Mouse (Mus musculus) heart, embryonic 11.5 days (tissue): Measurements from ENCODE around the gene Cyp1a1. TPM values are rescaled to one million over a fixed set of nuclear protein-coding genes. Genes with fewer than 3 reads are reported as not detected.

ENCODE experiments used
- ATAC-seq: fragments of 200-750 bp; cut with Nextera tagmentation; replicated peaks from 2 replicates; pipeline ENCODE4 v1.8.0; 2017; ENCODE audit warnings: moderate library complexity; ENCODE audit not compliant: insufficient number of reproducible peaks, low FRiP score, low TSS enrichment
- H3K27ac ChIP-seq: fragments of 300-500 bp; sonication (generic); 2 replicates; pipeline ENCODE4 v1.5.1; 2014; ENCODE audit warnings: mild to moderate bottlenecking, low read depth, low read length
- H3K27me3 ChIP-seq: fragments of 300-500 bp; sonication (generic); 2 replicates; pipeline ENCODE4 v1.6.1; 2014; ENCODE audit warnings: mild to moderate bottlenecking, low read length, mixed read lengths; ENCODE audit not compliant: control insufficient read depth, insufficient read depth
- H3K36me3 ChIP-seq: fragments of 300-500 bp; sonication (generic); 2 replicates; pipeline ENCODE4 v1.6.1; 2014; ENCODE audit warnings: mild to moderate bottlenecking, low read length, moderate library complexity, mixed read lengths; ENCODE audit not compliant: control insufficient read depth, insufficient read depth
- H3K4me1 ChIP-seq: fragments of 300-500 bp; sonication (generic); 2 replicates; pipeline ENCODE4 v1.6.1; 2014; ENCODE audit warnings: low read length; ENCODE audit not compliant: control insufficient read depth, insufficient read depth
- H3K4me2 ChIP-seq: fragments of 300-500 bp; sonication (generic); 2 replicates; pipeline ENCODE4 v1.6.1; 2014; ENCODE audit warnings: mild to moderate bottlenecking, moderate library complexity
- H3K4me3 ChIP-seq: fragments of 300-500 bp; sonication (generic); 2 replicates; pipeline ENCODE4 v1.5.1; 2014; ENCODE audit warnings: low read depth, low read length
- H3K9ac ChIP-seq: fragments of 300-500 bp; sonication (generic); 2 replicates; pipeline ENCODE4 v1.6.1; 2014; ENCODE audit warnings: mild to moderate bottlenecking, low read depth, low read length, moderate library complexity
- H3K9me3 ChIP-seq: fragments of 300-500 bp; sonication (generic); replicated peaks from 2 replicates; pipeline ENCODE4 v1.6.1; 2016; ENCODE audit warnings: low read length; ENCODE audit not compliant: control insufficient read depth
- WGBS: fragments of 180-500 bp; shearing (Covaris S2); extraction: QIAGEN DNeasy Blood & Tissue Kit; methylation state at CpG from one replicate; pipeline ENCODE4 v1.1.7; 2014; ENCODE audit not compliant: insufficient replicate concordance; 5-methylcytosine and 5-hydroxymethylcytosine counted together
- polyA plus RNA-seq: library from polyadenylated mRNA; unstranded; fragments of >200 nt; fragmentation: Nextera tagmentation; extraction: Ambion mirVana; gene quantifications from 2 replicates; pipeline ENCODE4 v1.2.1, GENCODE M21; 2014

Gene Cyp1a1
- polyA plus RNA-seq, 1 experiment from 2014 or later = not detected

- Histone ChIP-seq H3K27me3 (no peaks in the 10 kb centered on the region), H3K4me2 (peak overlapping the region; percentile 94), H3K27ac (peak overlapping the region; percentile 97; the same call in 1 of the 2 replicates), H3K36me3 (peaks cover 3% of the 10 kb centered on the region; the same call in 1 of the 2 replicates), H3K9ac (peak overlapping the region; percentile 96), H3K4me1 (peaks cover 45% of the 10 kb centered on the region), H3K9me3 (no peaks in the 10 kb centered on the region), H3K4me3 (peak overlapping the region; percentile 99)
- WGBS = 2% methylated on average over 18 of the region's 18 CpGs
- 0 out of 2 replicates have a peak, but pooled peaks have one; percentile 0 for ATAC-seq
Measured at GRCm38 (mm10) chr9:57644442-57644943, 43.2 kb upstream of the Cyp1a1 start.

GRCm38 (mm10) chr9:57644944-57645893 is 42.5 kb upstream of the Cyp1a1 start:
- Histone ChIP-seq H3K9me3 (no peaks in the 10 kb centered on the region), H3K4me3 (peak overlapping the region; percentile 99), H3K27me3 (no peaks in the 10 kb centered on the region), H3K36me3 (peaks cover 3% of the 10 kb centered on the region; the same call in 1 of the 2 replicates), H3K4me2 (peak overlapping the region; percentile 94), H3K27ac (peak overlapping the region; percentile 97), H3K9ac (peak overlapping the region; percentile 96), H3K4me1 (peaks cover 37% of the 10 kb centered on the region)
- under 1% methylated on average over 59 of the region's 85 CpGs for WGBS
- ATAC-seq = peak; percentile 80

DNA sequence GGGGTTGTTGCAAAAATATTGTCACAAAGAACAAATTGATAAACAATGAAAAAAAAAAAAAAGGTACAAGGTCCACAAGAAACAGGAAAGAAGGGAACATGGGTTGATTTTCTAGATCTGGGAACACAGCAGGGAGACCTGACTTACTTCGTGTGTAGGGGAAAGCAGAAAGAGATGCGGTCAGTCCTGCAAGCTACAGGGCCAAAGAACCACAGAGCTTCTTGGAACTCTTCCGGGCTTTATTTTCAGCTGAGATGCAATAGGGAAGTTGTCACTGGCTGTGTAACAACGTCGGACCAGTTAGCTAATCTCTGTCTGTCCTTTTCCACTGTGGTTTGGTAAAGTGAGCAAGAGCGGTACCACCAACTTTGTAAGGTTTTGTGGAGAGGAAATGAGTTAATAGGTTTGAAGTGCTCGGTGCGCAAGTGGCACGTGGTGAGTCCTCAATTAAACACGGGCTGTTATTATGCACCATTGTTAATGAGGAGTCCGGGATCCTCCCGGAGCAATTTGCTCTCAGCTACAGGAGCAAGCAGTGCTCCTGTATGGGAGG is 41.1 kb upstream of the Cyp1a1 start:
- Histone ChIP-seq H3K9ac (no peak overlapping the region), H3K36me3 (0 out of 2 replicates have a peak, but pooled peaks cover under 1% of the 10 kb centered on the region), H3K4me3 (no peak overlapping the region), H3K4me2 (no peak overlapping the region), H3K9me3 (no peaks in the 10 kb centered on the region), H3K4me1 (peaks cover 30% of the 10 kb centered on the region), H3K27me3 (no peaks in the 10 kb centered on the region), H3K27ac (no peak overlapping the region)
- 72% methylated on average over 12 of the region's 12 CpGs for whole genome bisulfite sequencing
- ATAC-seq = no peak

DNA sequence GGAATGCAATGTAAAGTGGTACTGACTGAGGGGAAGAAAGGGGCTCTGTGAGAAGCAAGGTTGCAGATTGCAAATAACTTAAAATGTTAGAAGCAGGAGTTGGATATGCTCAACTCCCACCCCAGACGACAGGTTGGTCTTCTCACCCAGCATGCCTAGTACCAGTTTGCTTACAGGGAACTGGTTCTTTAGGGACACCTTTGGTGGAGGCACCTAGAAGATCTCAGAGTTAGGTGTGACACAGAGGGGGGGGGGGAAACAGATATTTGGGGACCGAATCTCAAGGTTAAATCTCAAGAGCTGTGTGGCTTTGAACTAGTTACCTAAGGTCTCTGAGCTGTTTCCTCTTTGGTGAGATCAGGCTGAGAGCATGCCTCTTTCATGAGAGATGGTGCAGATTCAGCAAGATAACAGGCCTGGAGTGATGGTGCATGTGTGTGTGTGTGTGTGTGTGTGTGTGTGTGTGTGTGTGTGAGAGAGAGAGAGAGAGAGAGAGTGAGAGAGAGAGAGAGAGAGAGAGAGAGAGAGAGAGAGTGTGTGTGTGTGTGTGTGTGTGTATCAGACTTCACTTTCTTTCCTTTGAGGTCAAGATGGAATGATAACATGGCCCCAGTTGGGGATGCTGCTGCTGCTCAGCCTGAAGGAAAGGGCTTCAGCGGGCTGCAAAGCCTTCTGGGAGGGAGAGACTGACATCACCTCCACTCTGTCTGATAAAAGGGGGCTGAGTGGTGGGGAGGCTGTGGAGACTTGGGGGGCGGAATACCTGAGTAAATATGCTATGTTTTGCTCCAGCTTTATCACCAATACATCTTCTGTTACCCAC is 40.2 kb upstream of the Cyp1a1 start:
- WGBS = 60% methylated on average over 4 of the region's 4 CpGs
- ATAC-seq = no peak

GRCm38 (mm10) chr9:57650130-57650785 is 37.5 kb upstream of the Cyp1a1 start:
- ATAC-seq = no peak
- Histone ChIP-seq H3K27ac (no peak overlapping the region), H3K36me3 (no peaks in the 10 kb centered on the region), H3K4me3 (no peak overlapping the region), H3K27me3 (peaks cover 20% of the 10 kb centered on the region), H3K4me1 (peaks cover 9% of the 10 kb centered on the region; the same call in 1 of the 2 replicates), H3K9me3 (no peaks in the 10 kb centered on the region), H3K4me2 (no peak overlapping the region), H3K9ac (no peak overlapping the region)
- 84% methylated on average over 6 of the region's 6 CpGs for WGBS

More for the DNA sequence above, 40.2 kb upstream of the Cyp1a1 start:
- no peaks in the 10 kb centered on the region for H3K36me3 ChIP-seq
- H3K4me2 ChIP-seq = no peak overlapping the region
- H3K9me3 ChIP-seq = no peaks in the 10 kb centered on the region
- H3K9ac ChIP-seq = no peak overlapping the region
- no peak overlapping the region for H3K4me3 ChIP-seq
- peaks cover 26% of the 10 kb centered on the region for H3K4me1 ChIP-seq
- H3K27ac ChIP-seq = no peak overlapping the region
- H3K27me3 ChIP-seq = no peaks in the 10 kb centered on the region

GRCm38 (mm10) chr9:57650786-57651311 is 36.9 kb upstream of the Cyp1a1 start:
- Histone ChIP-seq H3K27me3 (peaks cover 20% of the 10 kb centered on the region), H3K4me1 (peaks cover 10% of the 10 kb centered on the region; the same call in 1 of the 2 replicates), H3K36me3 (no peaks in the 10 kb centered on the region), H3K4me2 (no peak overlapping the region), H3K9ac (0 out of 2 replicates have a peak overlapping the region, but pooled peaks have one; percentile 28), H3K4me3 (no peak overlapping the region), H3K9me3 (no peaks in the 10 kb centered on the region), H3K27ac (no peak overlapping the region)
- no peak for ATAC-seq
- 30% methylated on average over 6 of the region's 6 CpGs for WGBS

DNA sequence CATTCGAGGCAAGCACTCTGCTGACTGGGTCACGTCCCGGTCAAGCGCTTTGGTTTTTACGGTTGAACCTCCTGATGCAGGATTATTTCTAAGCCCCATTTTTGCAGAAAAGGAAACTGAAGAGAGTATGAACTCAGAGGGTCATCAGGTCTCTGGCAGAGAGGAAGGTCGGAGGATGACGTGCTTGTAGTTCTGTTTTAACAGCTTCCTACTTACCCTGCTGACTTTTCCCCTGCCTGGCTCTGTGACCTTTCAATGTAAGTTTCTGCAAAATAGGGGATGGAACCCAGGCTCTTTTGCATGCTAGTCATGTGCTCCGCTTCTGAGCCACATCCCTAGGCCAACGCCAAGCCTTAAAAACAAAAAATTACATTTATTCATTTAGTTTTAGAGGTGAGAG is 35.4 kb upstream of the Cyp1a1 start:
- 73% methylated on average over 9 of the region's 9 CpGs for WGBS
- H3K4me1 ChIP-seq = peaks cover 13% of the 10 kb centered on the region; the same call in 1 of the 2 replicates
- H3K9ac ChIP-seq = no peak overlapping the region
- H3K27me3 ChIP-seq = peaks cover 20% of the 10 kb centered on the region
- no peaks in the 10 kb centered on the region for H3K9me3 ChIP-seq
- ATAC-seq = no peak
- H3K4me3 ChIP-seq = no peak overlapping the region
- H3K27ac ChIP-seq = no peak overlapping the region
- no peaks in the 10 kb centered on the region for H3K36me3 ChIP-seq
- no peak overlapping the region for H3K4me2 ChIP-seq
